Mouse (Mus musculus): ENCODE measurements around the gene Spred2.
"Not testable (repeated sequence)": the region's sequence is repeated elsewhere in the genome, so short reads cannot be mapped to it uniquely, and the experiment has no call there.

The Spred2 gene

GRCm38 (mm10) chr11:20018905-20019304 is 94.7 kb downstream of the Spred2 start:
- no peak for DNase-seq (ENCODE audit: low read depth, low spot score)

GRCm38 (mm10) chr11:20020720-20021119 is 96.5 kb downstream of the Spred2 start:
- DNase-seq (ENCODE audit: low read depth, low spot score), result no peak

- no peak for DNase-seq (ENCODE audit: low read depth, low spot score)
These were observed 98.3 kb downstream of the Spred2 start for GRCm38 (mm10) chr11:20022462-20022861.

- no peak for DNase-seq (ENCODE audit: low read depth, low spot score)
These were observed 98.8 kb downstream of the Spred2 start for GRCm38 (mm10) chr11:20022911-20023482.

- no peak for DNase-seq (ENCODE audit: low read depth, low spot score)
These were observed 101.7 kb downstream of the Spred2 start for GRCm38 (mm10) chr11:20025899-20026298.

GRCm38 (mm10) chr11:20027719-20028118 is 103.5 kb downstream of the Spred2 start:
- no peak for DNase-seq (ENCODE audit: low read depth, low spot score)

GRCm38 (mm10) chr11:20028396-20028795 is 104.2 kb downstream of the Spred2 start:
- no peak for DNase-seq (ENCODE audit: low read depth, low spot score)

- DNase-seq (ENCODE audit: low read depth, low spot score), result no peak
These were observed 104.8 kb downstream of the Spred2 start for GRCm38 (mm10) chr11:20029014-20029413.

GRCm38 (mm10) chr11:20030973-20031372 is 106.8 kb downstream of the Spred2 start:
- not testable (repeated sequence) for DNase-seq (ENCODE audit: low read depth, low spot score)

GRCm38 (mm10) chr11:20031536-20031935 is 107.4 kb downstream of the Spred2 start:
- no peak for DNase-seq (ENCODE audit: low read depth, low spot score)

GRCm38 (mm10) chr11:20033541-20034160 is 109.5 kb downstream of the Spred2 start:
- DNase-seq (ENCODE audit: low read depth, low spot score), result no peak

- DNase-seq (ENCODE audit: low read depth, low spot score), result no peak
These were observed 110.3 kb downstream of the Spred2 start for GRCm38 (mm10) chr11:20034337-20034947.

- DNase-seq (ENCODE audit: low read depth, low spot score), result no peak
These were observed 111.3 kb downstream of the Spred2 start for GRCm38 (mm10) chr11:20035343-20035928.

GRCm38 (mm10) chr11:20035972-20036371 is 111.8 kb downstream of the Spred2 start:
- no peak for DNase-seq (ENCODE audit: low read depth, low spot score)

- DNase-seq (ENCODE audit: low read depth, low spot score), result no peak
These were observed 113.6 kb downstream of the Spred2 start for GRCm38 (mm10) chr11:20037739-20038138.

GRCm38 (mm10) chr11:20038723-20039122 is 114.5 kb downstream of the Spred2 start:
- DNase-seq (ENCODE audit: low read depth, low spot score), result no peak

GRCm38 (mm10) chr11:20041164-20041920 is 117.2 kb downstream of the Spred2 start:
- no peak for DNase-seq (ENCODE audit: low read depth, low spot score)

- no peak for DNase-seq (ENCODE audit: low read depth, low spot score)
These were observed 117.9 kb downstream of the Spred2 start for GRCm38 (mm10) chr11:20042106-20042505.

- DNase-seq (ENCODE audit: low read depth, low spot score), result peak; percentile 60
These were observed 119.1 kb downstream of the Spred2 start for GRCm38 (mm10) chr11:20043256-20043655.

GRCm38 (mm10) chr11:20045586-20045985 is 121.4 kb downstream of the Spred2 start:
- no peak for DNase-seq (ENCODE audit: low read depth, low spot score)

GRCm38 (mm10) chr11:20052814-20053536 is 128.8 kb downstream of the Spred2 start:
- DNase-seq (ENCODE audit: low read depth, low spot score), result no peak
